Mouse (Mus musculus) ovary, postnatal 14 days (tissue): ENCODE measurements at regions not wholly inside any gene's neighbourhood (a gene's known extent, or its start where the extent isn't known, plus 50 kb on each side); places are given as distances from the start of the nearest gene placed in this dataset.

Source experiments
- DNase-seq: peaks from one replicate; pipeline ENCODE4 v3.0.0; 2022; ENCODE audit warnings: low spot score

- no peak for DNase-seq
Measured at GRCm38 (mm10) chr4:54170202-54170931, 344.5 kb downstream of the Tmem38b start.

- no peak for DNase-seq
Measured at GRCm38 (mm10) chr4:54184213-54184612, 358.4 kb downstream of the Tmem38b start.

GRCm38 (mm10) chr4:54195734-54196133, 369.9 kb downstream of the Tmem38b start:
- no peak for DNase-seq

GRCm38 (mm10) chr4:54202440-54202839, 376.6 kb downstream of the Tmem38b start:
- DNase-seq = no peak

- DNase-seq = no peak
Measured at GRCm38 (mm10) chr4:54224572-54224971, 398.7 kb downstream of the Tmem38b start.
